Mouse (Mus musculus) embryo, embryonic 11.5 days (tissue): ENCODE results near the gene Dmrtc1b.
A peak's percentile ranks its signal among the peaks of the same experiment; 100 is the strongest.
"Not testable (repeated sequence)": the region's sequence is repeated elsewhere in the genome, so short reads cannot be mapped to it uniquely, and the experiment has no call there.

Source experiments
- DNase-seq: peaks from one replicate; pipeline ENCODE4 v3.0.0-alpha.2; 2012; ENCODE audit warnings: low read depth, low spot score

Dmrtc1b gene

DNA sequence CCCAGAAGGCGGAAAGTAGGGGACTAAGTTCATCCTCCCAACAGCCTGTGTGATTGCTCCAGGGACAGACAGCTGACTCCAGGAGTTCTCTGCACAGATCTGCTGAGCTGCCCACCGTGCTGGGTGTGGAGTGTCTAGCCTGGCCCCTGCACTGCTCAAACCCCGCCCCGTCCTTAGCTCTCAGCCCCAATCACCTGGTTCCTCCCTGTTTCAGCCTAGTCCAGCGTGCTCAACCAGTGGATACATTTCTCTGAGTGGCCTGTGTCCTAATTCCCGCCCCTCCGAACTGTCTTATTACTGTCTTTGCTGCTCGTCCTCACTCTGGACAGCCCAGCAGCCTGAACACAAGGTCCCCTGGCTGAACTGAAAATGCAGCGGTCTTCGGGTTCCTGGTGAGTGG is at the start of gene Dmrtc1b, which contains the start of gene Gm9112:
Gene Dmrtc1b, plus strand, starts transcription at position 331 of the 400 bp plus-strand sequence.
Gene Gm9112, minus strand, starts transcription at position 101 of the 400 bp plus-strand sequence.
- DNase-seq: not testable (repeated sequence)

DNA sequence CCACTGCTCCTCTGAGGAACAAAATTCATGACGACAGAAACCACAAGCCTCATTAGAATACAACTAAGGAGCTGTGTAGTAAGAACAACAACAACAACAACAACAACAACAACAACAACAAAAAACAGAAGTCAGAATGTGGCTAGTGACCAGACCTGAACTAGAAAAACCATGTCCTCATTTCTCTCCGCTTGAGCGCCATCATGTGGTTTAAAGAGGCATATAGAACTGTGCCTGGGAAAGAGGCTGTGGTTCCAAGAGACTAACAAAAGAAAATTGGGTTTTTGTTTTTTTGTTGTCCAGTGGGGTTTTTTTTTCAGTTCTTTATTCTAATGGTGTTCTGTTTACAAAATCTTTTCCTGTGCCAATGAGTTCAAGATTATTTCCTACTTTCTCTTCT is 47.0 kb upstream of the Dmrtc1b start:
- no peak for DNase-seq

DNA sequence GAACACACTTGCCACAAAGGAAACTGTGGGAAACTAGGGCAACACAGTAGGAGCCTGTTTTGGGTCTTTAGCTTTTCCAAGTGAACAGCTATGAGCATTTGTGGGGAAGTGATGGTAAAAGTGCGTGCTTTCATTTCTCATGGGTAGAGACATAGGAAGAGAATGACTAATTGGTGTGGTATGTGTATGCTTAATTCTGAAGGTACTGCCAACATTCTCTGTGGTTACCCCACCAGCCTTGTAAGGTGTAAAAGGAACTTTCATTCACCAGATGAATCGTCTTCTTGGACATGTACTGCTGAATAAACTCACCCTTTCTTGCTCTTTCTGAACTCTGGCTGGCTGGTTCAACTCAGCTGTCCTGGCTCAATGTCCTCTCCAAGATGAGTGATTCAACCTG is 41.0 kb upstream of the Dmrtc1b start:
- no peak for DNase-seq

DNA sequence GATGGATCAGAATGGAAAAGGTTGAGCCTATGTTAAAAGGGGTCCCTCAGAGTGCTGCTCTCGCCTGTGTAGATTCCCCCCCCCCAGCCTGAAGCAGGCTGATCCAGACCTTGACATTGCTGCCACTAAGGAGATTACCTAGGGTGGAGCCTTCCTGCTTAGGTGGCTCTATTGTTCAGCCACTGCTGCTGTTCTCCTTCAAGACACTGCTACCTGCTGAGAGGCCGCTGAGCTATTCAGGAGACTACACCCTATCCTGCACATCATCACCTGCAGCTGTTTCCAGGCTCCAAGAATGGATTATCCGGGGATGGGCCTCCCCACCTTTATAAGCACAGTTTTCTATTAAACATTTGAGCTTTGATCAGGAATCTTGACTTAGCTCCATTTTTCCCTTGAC is 23.0 kb upstream of the Dmrtc1b start:
- DNase-seq: not testable (repeated sequence)

DNA sequence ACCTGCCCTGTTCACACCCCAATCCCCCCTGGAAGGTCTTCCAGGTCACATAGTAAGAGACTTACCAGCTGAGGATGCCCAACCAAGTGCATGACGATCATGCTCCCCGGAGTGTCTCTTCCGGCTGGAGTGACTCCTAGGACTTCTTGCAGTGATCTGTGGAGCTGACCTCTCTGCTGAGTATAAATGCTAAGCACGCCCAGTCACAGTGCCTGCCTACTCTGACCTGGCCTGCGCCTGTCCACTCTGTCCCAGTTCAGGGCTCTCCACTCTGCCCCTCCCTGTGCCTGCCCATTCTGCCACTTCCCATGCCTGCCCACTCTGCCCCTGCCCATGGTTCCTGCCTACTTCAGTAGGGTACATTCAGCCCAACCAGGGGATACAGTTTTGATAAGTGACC is 20.8 kb upstream of the Dmrtc1b start, which contains the start of gene Gm3880:
Gene Gm3880, minus strand, starts transcription at position 101 of the 400 bp plus-strand sequence.
- DNase-seq: not testable (repeated sequence)

DNA sequence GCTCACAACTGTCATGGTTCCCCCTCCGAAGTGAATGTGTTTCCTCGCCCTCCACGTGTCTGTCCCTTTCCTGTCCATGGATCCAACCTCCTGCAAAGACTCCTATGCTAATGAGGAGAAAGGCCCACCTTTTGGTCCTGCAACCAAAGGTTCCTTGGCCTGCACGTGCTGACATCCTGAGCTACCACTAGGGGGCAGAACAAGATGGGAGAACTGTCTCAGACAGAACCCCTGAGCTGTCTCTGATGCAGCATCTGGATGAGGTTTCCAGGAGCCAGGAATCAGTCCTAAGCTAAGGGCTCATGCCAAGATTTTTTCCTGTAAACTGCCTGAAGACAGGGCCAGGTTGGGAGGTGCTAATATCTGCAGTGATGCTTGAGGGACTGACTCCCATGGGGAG is 18.4 kb upstream of the Dmrtc1b start:
- DNase-seq: not testable (repeated sequence)

DNA sequence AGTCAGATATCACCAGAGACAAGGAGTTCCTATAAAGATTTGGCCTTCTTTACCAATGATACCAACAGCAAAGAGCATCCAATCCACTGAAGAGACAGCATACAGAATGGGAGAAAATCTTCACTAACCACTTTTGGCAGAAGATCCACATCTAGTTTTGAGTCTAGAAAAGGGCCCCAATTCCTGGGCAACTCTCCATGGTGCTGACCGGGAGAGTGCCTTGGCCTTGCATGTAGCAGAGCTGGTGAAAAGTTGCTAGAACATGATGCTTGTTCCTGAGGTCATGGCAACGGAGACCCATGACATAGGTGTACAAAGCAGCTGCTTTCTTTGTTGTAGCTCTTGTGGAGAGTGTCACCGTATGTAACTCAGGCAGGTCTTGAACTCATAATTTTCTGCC is 7.0 kb upstream of the Dmrtc1b start:
- DNase-seq: peak; percentile 4

DNA sequence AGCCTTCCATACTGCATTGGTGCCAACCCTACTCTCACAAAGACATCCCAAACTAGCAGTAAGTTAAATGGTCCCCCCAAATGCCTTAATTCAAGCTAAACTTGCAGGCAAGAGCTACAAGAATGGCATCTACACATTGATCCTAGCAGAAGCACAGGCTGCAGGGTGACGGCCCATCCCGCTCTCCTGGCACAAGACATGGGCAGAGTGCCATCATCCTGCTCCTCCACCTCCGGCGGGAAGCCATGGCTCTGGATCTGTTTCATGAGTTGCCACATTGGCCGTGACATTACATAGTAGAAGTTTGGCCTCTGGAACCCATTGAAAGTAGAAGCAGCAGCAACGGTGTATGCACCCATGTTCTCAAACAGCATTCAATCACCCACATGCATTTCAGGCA is 16.6 kb downstream of the Dmrtc1b start:
- not testable (repeated sequence) for DNase-seq
